Mouse (Mus musculus) intestine, embryonic 15.5 days (tissue): ENCODE measurements around the gene Fam19a3. TPM values are rescaled to one million over a fixed set of nuclear protein-coding genes. Genes with fewer than 3 reads are reported as not detected.
"Not testable (repeated sequence)": the region's sequence is repeated elsewhere in the genome, so short reads cannot be mapped to it uniquely, and the experiment has no call there.

Experiments
- ATAC-seq: fragments of 200-750 bp; cut with Nextera tagmentation; 2 replicates; pipeline ENCODE4 v1.8.0; 2017; ENCODE audit warnings: moderate TSS enrichment, moderate library complexity
- H3K27ac ChIP-seq: fragments of 300-500 bp; sonication (generic); 2 replicates; pipeline ENCODE4 v1.5.1; 2015; ENCODE audit warnings: mild to moderate bottlenecking, inconsistent platforms
- H3K27me3 ChIP-seq: fragments of 300-500 bp; sonication (generic); replicated peaks from 2 replicates; pipeline ENCODE4 v1.6.1; 2015; ENCODE audit warnings: inconsistent platforms
- H3K36me3 ChIP-seq: fragments of 300-500 bp; sonication (generic); 2 replicates; pipeline ENCODE4 v1.6.1; 2015; ENCODE audit warnings: inconsistent platforms
- H3K4me1 ChIP-seq: fragments of 300-500 bp; sonication (generic); replicated peaks from 2 replicates; pipeline ENCODE4 v1.6.1; 2015; ENCODE audit warnings: inconsistent platforms
- H3K4me2 ChIP-seq: fragments of 300-500 bp; sonication (generic); replicated peaks from 2 replicates; pipeline ENCODE4 v1.6.1; 2015; ENCODE audit warnings: mild to moderate bottlenecking, inconsistent platforms
- H3K4me3 ChIP-seq: fragments of 300-500 bp; sonication (generic); replicated peaks from 2 replicates; pipeline ENCODE4 v1.5.1; 2015; ENCODE audit warnings: inconsistent platforms
- H3K9ac ChIP-seq: fragments of 300-500 bp; sonication (generic); 2 replicates; pipeline ENCODE4 v1.6.1; 2015; ENCODE audit warnings: inconsistent platforms
- H3K9me3 ChIP-seq: fragments of 300-500 bp; sonication (generic); 2 replicates; pipeline ENCODE4 v1.6.1; 2016; ENCODE audit warnings: inconsistent platforms
- WGBS: fragments of 180-500 bp; shearing (Covaris S2); methylation state at CpG from one replicate; pipeline ENCODE4 v1.1.7; 2015; 5-methylcytosine and 5-hydroxymethylcytosine counted together
- polyA plus RNA-seq: library from polyadenylated mRNA; unstranded; fragments of >200 nt; fragmentation: Nextera tagmentation; extraction: Ambion mirVana; gene quantifications from 2 replicates; pipeline ENCODE4 v1.2.1, GENCODE M21; 2015

Fam19a3 gene
- polyA plus RNA-seq = 0.08 TPM in 1 of 2 replicates, not detected in the other

DNA sequence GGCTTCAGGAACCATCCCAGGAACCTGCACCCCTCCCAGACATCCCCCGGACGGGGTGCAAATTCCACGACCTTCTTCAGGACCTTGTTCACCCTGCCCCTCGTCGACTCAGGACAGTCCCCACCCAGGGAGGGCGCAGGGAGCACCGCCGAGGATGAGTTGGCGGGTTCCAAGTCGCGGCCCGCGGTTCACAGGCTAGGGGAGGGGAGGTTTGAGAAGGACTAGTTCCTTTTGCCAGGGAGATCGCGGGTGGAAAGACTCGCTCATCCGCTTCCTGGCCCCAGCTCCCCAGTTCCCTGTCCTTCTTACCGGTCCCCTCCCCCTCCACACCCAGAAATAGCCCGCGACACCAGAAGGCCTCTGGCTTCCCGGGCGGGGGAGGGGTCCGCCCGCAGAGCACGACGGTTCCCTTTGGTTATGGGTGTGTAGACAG is at the start of gene Fam19a3:
Gene Fam19a3 (minus strand): TSS at position 370 of the 433 bp plus-strand sequence.
- 1% methylated on average over 26 of the region's 26 CpGs for WGBS
- peaks cover 59% of the 10 kb centered on the region for H3K27me3 ChIP-seq

DNA sequence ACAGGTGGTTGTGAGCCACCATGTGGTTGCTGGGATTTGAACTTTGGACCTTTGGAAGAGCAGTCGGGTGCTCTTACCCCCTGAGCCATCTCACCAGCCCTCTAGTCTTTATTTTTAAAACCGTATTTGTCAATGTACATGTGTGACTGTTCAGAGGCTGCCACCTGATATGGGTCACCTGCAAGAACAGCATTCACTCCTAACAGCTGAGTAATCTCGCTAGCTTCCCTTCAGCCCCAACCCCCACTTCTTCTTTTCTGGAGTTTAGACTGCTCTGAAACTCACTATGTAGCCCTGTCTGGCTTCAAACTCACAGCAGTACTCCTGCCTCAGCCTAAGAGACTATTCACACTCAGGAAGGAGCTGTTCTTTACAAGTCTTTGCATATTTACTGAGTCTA is 40.8 kb upstream of the Fam19a3 start:
- Histone ChIP-seq H3K4me3 (no peak overlapping the region), H3K27ac (no peak overlapping the region), H3K27me3 (no peaks in the 10 kb centered on the region), H3K9me3 (no peaks in the 10 kb centered on the region), H3K36me3 (peaks cover 10% of the 10 kb centered on the region; the same call in 1 of the 2 replicates), H3K4me2 (no peak overlapping the region), H3K9ac (no peak overlapping the region), H3K4me1 (peaks cover 8% of the 10 kb centered on the region)
- ATAC-seq = no peak
- 77% methylated on average over 3 of the region's 3 CpGs for WGBS

More for the DNA sequence above, at the start of gene Fam19a3:
- peak; percentile 24 for ATAC-seq
- Histone ChIP-seq H3K4me1 (peaks cover 30% of the 10 kb centered on the region), H3K36me3 (no peaks in the 10 kb centered on the region), H3K4me3 (peak within 1 kb of the TSS; percentile 55), H3K27ac (no peak within 1 kb of the TSS), H3K9me3 (no peaks in the 10 kb centered on the region), H3K9ac (peak within 1 kb of the TSS; percentile 51), H3K4me2 (peak within 1 kb of the TSS; percentile 99)

DNA sequence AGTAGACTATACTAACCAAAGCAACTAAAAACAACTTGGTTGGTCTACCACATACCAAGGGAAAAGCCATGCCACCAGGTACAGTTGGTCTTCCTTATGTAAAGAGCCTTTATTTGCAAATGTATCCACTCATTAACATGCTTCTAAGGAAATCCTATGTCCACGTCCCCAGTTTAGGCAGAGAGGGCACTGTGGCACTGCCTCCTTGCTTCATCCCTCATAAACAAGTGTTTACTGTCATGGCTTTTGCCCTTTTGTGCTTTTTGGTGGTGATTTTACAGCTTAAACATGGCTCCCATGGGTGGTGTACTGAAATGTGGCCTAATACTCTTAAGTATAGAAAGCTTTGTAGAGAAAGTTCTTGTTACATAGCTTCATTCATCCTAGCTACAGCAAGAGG is 38.8 kb upstream of the Fam19a3 start:
- Histone ChIP-seq H3K4me1 (peaks cover 19% of the 10 kb centered on the region), H3K36me3 (peaks cover 6% of the 10 kb centered on the region; the same call in 1 of the 2 replicates), H3K9ac (no peak overlapping the region), H3K4me3 (no peak overlapping the region), H3K27me3 (no peaks in the 10 kb centered on the region), H3K4me2 (no peak overlapping the region), H3K27ac (no peak overlapping the region), H3K9me3 (no peaks in the 10 kb centered on the region)
- 58% methylated on average over 1 of the region's 1 CpGs for WGBS
- ATAC-seq = no peak

DNA sequence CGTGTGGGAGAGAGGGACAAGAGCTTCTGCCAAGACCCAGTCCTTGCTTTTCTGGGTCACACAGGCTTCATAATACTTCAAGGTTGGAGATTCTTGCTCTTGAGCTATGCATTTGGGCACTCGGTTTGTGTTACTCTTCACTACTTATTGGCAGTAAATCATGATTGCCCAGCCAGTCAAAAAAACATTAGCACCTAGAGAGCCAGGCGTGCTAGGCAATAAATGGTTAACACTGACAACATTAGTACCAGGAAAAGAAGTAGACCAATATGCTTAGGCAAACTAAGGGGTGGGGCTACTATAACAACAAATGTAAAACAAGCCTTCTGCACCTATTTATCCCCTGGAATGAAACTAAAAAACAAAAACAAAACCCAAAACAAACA is 37.1 kb upstream of the Fam19a3 start:
- Histone ChIP-seq H3K27me3 (no peaks in the 10 kb centered on the region), H3K36me3 (peaks cover 6% of the 10 kb centered on the region; the same call in 1 of the 2 replicates), H3K9ac (peak overlapping the region; percentile 92), H3K9me3 (no peaks in the 10 kb centered on the region), H3K4me2 (peak overlapping the region; percentile 69), H3K4me1 (peaks cover 21% of the 10 kb centered on the region), H3K27ac (peak overlapping the region; percentile 97), H3K4me3 (peak overlapping the region; percentile 90)
- peak; percentile 49 for ATAC-seq
- WGBS = 0% methylated on average over 3 of the region's 3 CpGs

DNA sequence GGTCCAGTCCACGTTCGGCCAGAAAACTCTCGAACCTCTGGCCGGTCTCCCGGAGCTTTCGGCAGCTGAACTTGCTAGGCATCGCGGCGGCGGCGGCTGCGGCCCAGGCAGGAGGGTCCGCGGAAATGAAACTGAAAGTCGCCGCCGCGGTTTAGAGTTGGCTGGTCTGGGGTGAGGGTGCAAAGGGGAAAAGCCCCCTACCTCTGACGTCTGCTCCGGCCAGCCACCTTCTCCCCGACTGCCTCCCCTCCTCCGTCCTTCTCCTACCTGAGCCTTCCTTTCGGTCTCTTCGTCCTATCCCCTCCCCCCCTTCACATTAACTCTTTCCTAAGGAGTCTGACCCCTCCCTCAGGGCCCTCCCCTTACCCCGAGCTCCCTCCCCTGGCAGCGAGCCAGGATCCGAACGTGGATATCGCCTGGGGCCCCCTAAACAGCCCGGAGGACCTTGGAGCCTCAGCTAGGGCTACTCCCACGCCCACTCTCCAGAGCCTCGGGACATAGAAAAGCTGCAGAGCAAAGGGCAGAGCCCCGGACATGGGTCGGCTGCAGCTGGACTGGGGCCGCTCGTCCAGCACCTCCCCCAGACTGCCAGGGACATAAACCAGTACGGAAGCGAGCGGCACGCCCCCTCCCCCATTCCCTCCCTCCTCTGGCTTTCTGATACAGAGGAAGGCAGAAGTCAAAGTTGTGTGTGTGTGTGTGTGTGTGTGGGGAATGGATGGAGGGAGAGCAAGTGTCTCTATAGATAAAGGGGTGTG is 36.5 kb upstream of the Fam19a3 start, which contains the start of gene Mov10:
Gene Mov10 (minus strand): TSS at position 573 of the 758 bp plus-strand sequence.
- H3K4me3 ChIP-seq = peak within 1 kb of the TSS; percentile 90
- H3K4me1 ChIP-seq = peaks cover 21% of the 10 kb centered on the region
- H3K27ac ChIP-seq = peak within 1 kb of the TSS; percentile 97
- no peaks in the 10 kb centered on the region for H3K9me3 ChIP-seq
- no peaks in the 10 kb centered on the region for H3K27me3 ChIP-seq
- peaks cover 6% of the 10 kb centered on the region; the same call in 1 of the 2 replicates for H3K36me3 ChIP-seq
- WGBS = under 1% methylated on average over 40 of the region's 40 CpGs
- peak within 1 kb of the TSS; percentile 92 for H3K9ac ChIP-seq
- peak within 1 kb of the TSS; percentile 69 for H3K4me2 ChIP-seq
- ATAC-seq = peak; percentile 92

DNA sequence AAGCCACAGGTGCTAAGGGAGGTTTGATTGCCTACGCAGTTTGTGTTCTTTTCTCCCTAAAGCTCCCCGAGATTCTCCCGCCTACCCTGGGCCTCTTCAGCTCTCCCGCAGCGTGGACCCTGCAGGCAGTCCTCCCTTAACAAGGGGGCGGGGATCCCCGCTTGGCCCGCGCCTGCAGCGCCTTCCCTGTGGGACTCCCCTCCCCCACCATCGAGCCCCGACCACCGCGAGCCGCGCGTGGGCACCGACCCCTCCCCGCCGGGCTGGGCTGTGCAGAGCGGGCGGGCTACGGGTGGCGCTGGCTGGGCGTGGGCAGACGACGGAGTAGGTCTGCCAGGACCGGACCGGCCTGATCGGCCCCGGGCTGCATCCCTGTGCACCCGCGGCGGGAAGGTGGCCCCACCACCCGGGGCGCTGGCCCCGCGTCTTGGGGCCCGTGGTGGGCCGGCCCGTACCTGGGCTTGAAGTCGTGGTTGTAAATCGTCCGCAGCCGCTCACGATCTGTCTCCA is 35.9 kb upstream of the Fam19a3 start:
- Histone ChIP-seq H3K4me1 (peaks cover 21% of the 10 kb centered on the region), H3K4me3 (peak overlapping the region; percentile 90), H3K27ac (peak overlapping the region; percentile 97), H3K36me3 (peaks cover 6% of the 10 kb centered on the region; the same call in 1 of the 2 replicates), H3K27me3 (no peaks in the 10 kb centered on the region), H3K4me2 (peak overlapping the region; percentile 69), H3K9me3 (no peaks in the 10 kb centered on the region), H3K9ac (peak overlapping the region; percentile 92)
- under 1% methylated on average over 46 of the region's 46 CpGs for WGBS
- peak; percentile 70 for ATAC-seq

DNA sequence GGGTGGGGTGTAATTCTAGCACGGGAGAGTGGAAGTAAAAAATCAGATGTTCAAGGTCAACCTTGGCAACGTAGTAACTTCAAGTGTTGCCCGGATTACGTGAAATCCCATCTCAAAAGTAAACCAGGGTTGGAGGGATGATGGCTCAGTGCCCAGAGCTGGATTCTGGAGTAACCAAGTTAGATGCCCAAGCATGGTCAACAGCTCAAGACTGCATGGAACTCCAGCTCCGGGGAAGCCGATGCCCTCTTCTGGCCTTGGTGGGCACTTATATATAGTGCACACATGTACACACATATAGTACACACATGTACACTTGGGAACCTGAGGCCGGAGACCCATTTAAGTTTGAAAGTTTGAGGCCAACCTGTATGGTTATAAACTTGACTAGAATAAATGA is 34.5 kb upstream of the Fam19a3 start:
- 85% methylated on average over 7 of the region's 7 CpGs for WGBS
- no peak for ATAC-seq
- Histone ChIP-seq H3K4me2 (peak overlapping the region; percentile 69; the same call in 1 of the 2 replicates), H3K4me3 (no peak overlapping the region), H3K27me3 (no peaks in the 10 kb centered on the region), H3K9ac (no peak overlapping the region), H3K4me1 (peaks cover 21% of the 10 kb centered on the region), H3K27ac (no peak overlapping the region), H3K36me3 (no peaks in the 10 kb centered on the region), H3K9me3 (no peaks in the 10 kb centered on the region)

DNA sequence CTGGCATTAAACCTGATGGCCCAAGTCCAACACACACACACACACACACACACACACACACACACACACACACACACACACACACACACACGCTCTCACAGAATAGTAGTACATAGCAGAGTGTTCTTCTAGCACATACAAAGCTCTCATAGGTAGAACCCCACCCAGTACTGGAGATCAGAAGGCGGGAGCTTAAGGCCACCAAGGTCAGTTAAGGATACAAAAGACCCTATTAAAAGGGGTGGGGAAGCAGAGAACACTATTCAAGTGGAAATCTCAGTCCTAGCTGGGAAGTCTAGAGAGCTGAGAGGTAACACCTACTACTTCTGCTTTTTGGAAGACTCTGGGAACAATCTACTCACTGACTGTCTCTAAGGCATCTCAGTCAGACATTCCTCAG is 33.7 kb upstream of the Fam19a3 start:
- WGBS = 80% methylated on average over 2 of the region's 2 CpGs
- Histone ChIP-seq H3K9ac (no peak overlapping the region), H3K36me3 (no peaks in the 10 kb centered on the region), H3K4me3 (no peak overlapping the region), H3K27me3 (no peaks in the 10 kb centered on the region), H3K4me2 (no peak overlapping the region), H3K9me3 (no peaks in the 10 kb centered on the region), H3K27ac (no peak overlapping the region), H3K4me1 (peaks cover 21% of the 10 kb centered on the region)
- ATAC-seq = no peak

DNA sequence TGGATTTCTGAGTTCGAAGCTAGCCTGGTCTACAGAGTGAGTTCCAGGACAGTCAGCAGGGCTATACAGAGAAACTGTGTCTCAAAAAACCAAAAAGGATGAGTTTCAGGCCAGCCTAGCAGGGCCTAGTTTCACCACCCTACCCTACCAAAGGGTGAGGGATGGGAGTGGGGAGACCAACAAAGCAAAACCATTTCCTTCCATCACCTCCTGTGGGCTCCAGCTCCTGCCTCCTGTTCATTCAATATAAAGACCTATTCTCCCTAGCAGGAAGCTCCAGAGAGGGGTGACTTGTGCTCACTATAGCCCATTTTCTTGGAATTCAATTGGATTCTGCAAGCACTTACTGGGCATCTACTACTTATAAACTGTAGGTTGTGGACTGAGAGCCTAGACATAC is 33.1 kb upstream of the Fam19a3 start:
- no peak overlapping the region for H3K4me3 ChIP-seq
- H3K9me3 ChIP-seq = no peaks in the 10 kb centered on the region
- 100% methylated on average over 1 of the region's 1 CpGs for WGBS
- no peak overlapping the region for H3K9ac ChIP-seq
- no peak overlapping the region for H3K27ac ChIP-seq
- ATAC-seq = no peak
- no peaks in the 10 kb centered on the region for H3K27me3 ChIP-seq
- H3K4me2 ChIP-seq = no peak overlapping the region
- peaks cover 21% of the 10 kb centered on the region for H3K4me1 ChIP-seq
- no peaks in the 10 kb centered on the region for H3K36me3 ChIP-seq

DNA sequence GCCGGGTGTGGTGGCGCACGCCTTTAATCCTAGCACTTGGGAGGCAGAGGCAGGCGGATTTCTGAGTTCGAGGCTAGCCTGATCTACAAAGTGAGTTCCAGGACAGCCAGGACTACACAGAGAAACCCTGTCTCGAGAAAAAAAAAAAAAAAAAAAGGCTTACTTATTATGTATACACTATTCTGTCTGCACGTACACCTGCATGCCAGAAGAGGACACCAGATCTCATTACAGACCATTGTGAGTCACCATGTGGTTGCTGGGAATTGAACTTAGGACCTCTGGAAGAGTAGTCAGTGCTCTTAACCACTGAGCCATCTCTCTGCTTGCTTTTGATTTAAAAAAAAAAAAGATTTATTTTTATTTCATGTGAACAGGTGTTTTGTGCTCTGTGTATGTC is 31.6 kb upstream of the Fam19a3 start:
- not testable (repeated sequence) for ATAC-seq, H3K9ac ChIP-seq, H3K36me3 ChIP-seq, H3K27ac ChIP-seq, H3K27me3 ChIP-seq, H3K4me2 ChIP-seq, H3K4me3 ChIP-seq, H3K9me3 ChIP-seq
- H3K4me1 ChIP-seq = 0 out of 2 replicates have a peak, but pooled peaks cover 14% of the 10 kb centered on the region
- 92% methylated on average over 7 of the region's 7 CpGs for WGBS

DNA sequence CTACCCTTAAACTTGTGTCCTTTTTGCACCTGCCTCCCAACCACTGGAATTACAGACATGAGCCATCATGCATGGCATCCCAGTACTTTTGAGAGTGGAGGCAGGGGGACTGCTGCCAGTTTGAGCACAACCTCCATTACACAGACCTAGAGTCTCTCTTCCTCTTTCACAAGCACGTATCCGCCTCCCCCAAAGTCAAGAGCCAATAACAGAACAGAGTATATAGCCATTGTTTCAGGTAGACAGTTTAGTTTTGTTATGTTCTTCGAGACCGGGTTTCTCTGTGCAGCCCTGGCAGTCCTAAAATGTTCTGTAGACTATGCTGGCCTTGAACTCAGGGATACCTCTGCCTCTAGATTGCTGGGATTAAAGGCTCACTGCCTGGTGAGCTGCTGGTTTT is 30.6 kb upstream of the Fam19a3 start:
- H3K4me3 ChIP-seq = no peak overlapping the region
- no peaks in the 10 kb centered on the region for H3K9me3 ChIP-seq
- no peak overlapping the region for H3K27ac ChIP-seq
- H3K4me1 ChIP-seq = 0 out of 2 replicates have a peak, but pooled peaks cover 14% of the 10 kb centered on the region
- 74% methylated on average over 4 of the region's 4 CpGs for WGBS
- H3K36me3 ChIP-seq = no peaks in the 10 kb centered on the region
- H3K9ac ChIP-seq = no peak overlapping the region
- no peak overlapping the region for H3K4me2 ChIP-seq
- no peak for ATAC-seq
- no peaks in the 10 kb centered on the region for H3K27me3 ChIP-seq

DNA sequence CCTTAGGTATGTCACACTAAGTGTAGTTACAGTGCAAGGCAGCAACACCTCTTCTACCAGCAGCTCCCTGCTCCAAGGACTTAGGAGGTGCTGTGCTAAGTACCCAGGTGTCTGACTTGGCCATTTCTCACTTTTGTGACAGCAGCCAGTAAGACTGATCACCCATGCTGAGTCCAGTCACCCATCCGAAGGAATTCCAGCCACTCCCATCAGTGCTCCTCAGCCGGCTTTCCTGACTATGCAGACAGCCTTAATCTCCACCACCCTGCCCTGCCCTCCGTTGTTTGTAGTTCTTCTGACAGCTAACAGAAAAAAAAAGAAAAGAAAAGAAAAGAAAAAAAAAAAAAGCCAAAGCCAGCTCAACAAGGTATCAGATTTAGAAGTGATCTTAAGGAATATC is 30.1 kb upstream of the Fam19a3 start:
- Histone ChIP-seq H3K27ac (no peak overlapping the region), H3K36me3 (no peaks in the 10 kb centered on the region), H3K4me1 (0 out of 2 replicates have a peak, but pooled peaks cover 10% of the 10 kb centered on the region), H3K9me3 (no peaks in the 10 kb centered on the region), H3K27me3 (no peaks in the 10 kb centered on the region), H3K4me2 (no peak overlapping the region), H3K4me3 (no peak overlapping the region), H3K9ac (no peak overlapping the region)
- ATAC-seq = peak; percentile 76
- 17% methylated on average over 3 of the region's 3 CpGs for WGBS
